In genomic region chr9:69705942-69706341, GRCm38 (mm10) we compare ENCODE assay signal across 33 mouse cellular contexts. TPM values are rescaled to one million over a fixed set of nuclear protein-coding genes. Genes with fewer than 3 reads are reported as not detected.
DNase-seq lines count a peak whose midpoint lies in the region; TF ChIP-seq lines count a peak whose summit lies in the region.
"Had no signal": no experiment of that assay in that cellular context is flagged by ENCODE, and none has a peak within 500 bp of the region (broad histone marks: within the 10 kb centered on the region; RNA-seq: fewer than 3 reads in every experiment).

No protein-coding gene starts in this region.

- no peak overlapping the region for H3K4me3 ChIP-seq in brown adipose tissue, adult 24 weeks (ENCODE audit: insufficient read depth, low read depth, low read length)
- H3K4me3 ChIP-seq in kidney, adult 2 months (ENCODE audit: insufficient read depth, low read depth, low read length): no peak overlapping the region
- H3K4me3 ChIP-seq: embryonic facial prominence, embryonic 12.5 days; embryonic facial prominence, embryonic 15.5 days; forebrain, embryonic 13.5 days; gastrocnemius, adult 2 months; heart, adult 2 months; heart, embryonic 10.5 days; heart, embryonic 13.5 days; hindbrain, embryonic 12.5 days; hindbrain, embryonic 15.5 days had no signal

- 0 out of 2 replicates have a peak overlapping the region, but pooled peaks have one; percentile 14 for H3K27ac ChIP-seq in brown adipose tissue, adult 24 weeks (replicated peaks; ENCODE audit: low read depth, low read length)
- H3K27ac ChIP-seq in kidney, adult 2 months (ENCODE audit: insufficient read depth, low read depth, low read length): no peak overlapping the region
- H3K27ac ChIP-seq: embryonic facial prominence, embryonic 12.5 days; embryonic facial prominence, embryonic 15.5 days; forebrain, embryonic 13.5 days; gastrocnemius, adult 2 months; heart, adult 2 months; heart, embryonic 10.5 days; heart, embryonic 13.5 days; hindbrain, embryonic 12.5 days; hindbrain, embryonic 15.5 days had no signal

- no peaks in the 10 kb centered on the region for H3K27me3 ChIP-seq in kidney, adult 2 months (replicated peaks; ENCODE audit: control insufficient read depth, insufficient read depth, low read length)
- H3K27me3 ChIP-seq: CH12.LX; embryonic facial prominence, embryonic 12.5 days; embryonic facial prominence, embryonic 15.5 days; heart, embryonic 13.5 days; hindbrain, embryonic 12.5 days; hindbrain, embryonic 15.5 days; Patski had no signal

- intact Hi-C loops in heart, postnatal 36 days (cut with DNase I): no loop called here

- WGBS in kidney, adult 2 months: 49% methylated on average over 8 of the region's 8 CpGs

- no peaks in the 10 kb centered on the region for H3K36me3 ChIP-seq in kidney, adult 2 months (ENCODE audit: control insufficient read depth, insufficient read depth, low read length)
- H3K36me3 ChIP-seq: embryonic facial prominence, embryonic 12.5 days; embryonic facial prominence, embryonic 15.5 days; G1E; heart, embryonic 10.5 days; heart, embryonic 13.5 days; hindbrain, embryonic 12.5 days; hindbrain, embryonic 15.5 days had no signal

- no peak for TF ChIP-seq CTCF in kidney, adult 2 months (conservative IDR thresholded peaks at IDR 0.05; ENCODE audit: insufficient read depth, insufficient read length, low read depth, low read length)

- no peak for TF ChIP-seq POLR2A in kidney, adult 2 months (IDR thresholded peaks at IDR 0.05; ENCODE audit: low read depth, low read length)

- peak; percentile 87 for DNase-seq in heart, adult 11 months
- no peak for DNase-seq in heart, postnatal 36 days
- peak; percentile 10 for DNase-seq in skeletal muscle tissue, adult 2 months (ENCODE audit: low read depth, low spot score)
- no peak for DNase-seq in left cerebral cortex, adult 18-20 months (ENCODE audit: low spot score in 2 of 2)
- DNase-seq in kidney, adult 2 months: no peak
- DNase-seq: B cell, adult 2 months; cerebellum, adult 18-20 months; cerebellum, adult 9-10 months; cerebellum, postnatal 14 days; gastrocnemius, adult 2 months; gastrocnemius, postnatal 14 days; heart, adult 2 months; heart, postnatal 14 days had no signal

- no peaks in the 10 kb centered on the region; the same call in 1 of the 2 replicates for H3K4me1 ChIP-seq in brown adipose tissue, adult 24 weeks (ENCODE audit: control insufficient read depth, insufficient read depth, insufficient read length, low read length)
- no peaks in the 10 kb centered on the region for H3K4me1 ChIP-seq in kidney, adult 2 months (ENCODE audit: control insufficient read depth, insufficient read depth, low read length)
- H3K4me1 ChIP-seq: embryonic facial prominence, embryonic 12.5 days; embryonic facial prominence, embryonic 15.5 days; forebrain, embryonic 13.5 days; heart, embryonic 10.5 days; heart, embryonic 13.5 days; hindbrain, embryonic 12.5 days; hindbrain, embryonic 15.5 days had no signal

RNA-seq across cellular contexts. Expression of gene Foxb1, which starts 54.8 kb away (rescaled TPM):
- total RNA-seq in heart, postnatal 36 days (2021): not detected
- not detected in 2 replicates for polyA plus RNA-seq in brown adipose tissue, adult 24 weeks (2012; ENCODE audit: insufficient read depth, insufficient read length, missing spikeins)
- total RNA-seq in left cerebral cortex, adult 18-20 months (2021): under 1 TPM in 1 of 2 experiments, not detected in 1; 0.12 TPM
- not detected in 2 replicates for polyA plus RNA-seq in kidney, adult 2 months (2012; rRNA removed)
- total RNA-seq: adrenal gland, adult 2 months; adrenal gland, postnatal 14 days; adrenal gland, postnatal 4 days; CH12.LX; common myeloid progenitor, adult 5-6 weeks; G1E; gastrocnemius, adult 2 months; gastrocnemius, postnatal 14 days; gastrocnemius, postnatal 4 days; heart, adult 2 months; hematopoietic stem cell, adult 5-6 weeks had no signal
- polyA plus RNA-seq: adrenal gland, adult 2 months; embryonic facial prominence, embryonic 15.5 days; G1E; heart, adult 2 months; heart, embryonic 10.5 days; heart, embryonic 13.5 days; heart, embryonic 16.5 days; intestine, embryonic 14.5 days; intestine, postnatal 0 days; Patski had no signal

Comparison
In these comparisons a context has a peak if more than half of its experiments do, and no peak if none do; other contexts are left out.
1. DNase-seq: peak in heart, adult 11 months (single experiment) and skeletal muscle tissue, adult 2 months (single experiment); none in heart, postnatal 36 days (0 of 2), left cerebral cortex, adult 18-20 months (0 of 2) and kidney, adult 2 months (single experiment).